Mouse (Mus musculus): ENCODE data around the gene Dpf1. TPM values are rescaled to one million over a fixed set of nuclear protein-coding genes. Genes with fewer than 3 reads are reported as not detected.

Dpf1 gene
- total and polyA plus RNA-seq, 3 experiments: 1.5 to 3.3 (median 3.1) TPM

DNA sequence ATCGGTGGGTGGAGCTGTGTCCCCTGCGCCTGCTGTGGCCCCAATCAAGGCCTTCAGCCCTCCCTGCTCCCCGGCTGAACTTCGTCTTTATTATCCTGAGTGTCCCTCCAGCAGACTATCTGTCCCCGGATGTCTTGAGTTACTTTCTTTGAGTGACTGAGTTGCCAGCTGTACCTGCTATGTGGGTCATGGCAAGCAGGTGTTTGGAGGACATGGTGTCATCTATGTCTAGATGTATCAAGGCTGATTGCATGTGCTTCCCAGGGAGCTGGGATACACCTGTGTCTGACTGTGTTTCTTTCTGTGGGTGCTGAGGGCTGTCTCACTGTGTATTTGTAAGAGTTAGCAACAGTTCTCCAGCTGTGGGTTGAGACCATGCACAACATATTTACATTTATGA is 6.0 kb downstream of the Dpf1 start:
- DNase-seq: no peak

DNA sequence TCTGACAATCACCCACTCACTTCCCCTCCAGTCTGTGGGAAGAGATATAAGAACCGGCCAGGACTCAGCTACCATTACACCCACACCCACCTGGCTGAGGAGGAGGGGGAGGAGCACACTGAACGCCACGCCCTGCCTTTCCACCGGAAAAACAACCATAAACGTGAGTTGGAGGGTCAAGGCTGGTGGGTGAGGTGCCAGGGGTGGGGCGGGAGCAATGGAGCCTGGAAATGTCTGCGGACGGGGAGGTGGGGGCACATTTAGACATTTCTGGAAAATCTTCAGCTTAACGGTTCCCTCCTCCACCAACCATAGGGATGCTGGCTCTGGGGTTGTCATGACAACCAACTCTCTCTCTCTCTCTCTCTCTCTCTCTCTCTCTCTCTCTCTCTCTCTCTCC is 9.3 kb downstream of the Dpf1 start:
- no peak for DNase-seq

DNA sequence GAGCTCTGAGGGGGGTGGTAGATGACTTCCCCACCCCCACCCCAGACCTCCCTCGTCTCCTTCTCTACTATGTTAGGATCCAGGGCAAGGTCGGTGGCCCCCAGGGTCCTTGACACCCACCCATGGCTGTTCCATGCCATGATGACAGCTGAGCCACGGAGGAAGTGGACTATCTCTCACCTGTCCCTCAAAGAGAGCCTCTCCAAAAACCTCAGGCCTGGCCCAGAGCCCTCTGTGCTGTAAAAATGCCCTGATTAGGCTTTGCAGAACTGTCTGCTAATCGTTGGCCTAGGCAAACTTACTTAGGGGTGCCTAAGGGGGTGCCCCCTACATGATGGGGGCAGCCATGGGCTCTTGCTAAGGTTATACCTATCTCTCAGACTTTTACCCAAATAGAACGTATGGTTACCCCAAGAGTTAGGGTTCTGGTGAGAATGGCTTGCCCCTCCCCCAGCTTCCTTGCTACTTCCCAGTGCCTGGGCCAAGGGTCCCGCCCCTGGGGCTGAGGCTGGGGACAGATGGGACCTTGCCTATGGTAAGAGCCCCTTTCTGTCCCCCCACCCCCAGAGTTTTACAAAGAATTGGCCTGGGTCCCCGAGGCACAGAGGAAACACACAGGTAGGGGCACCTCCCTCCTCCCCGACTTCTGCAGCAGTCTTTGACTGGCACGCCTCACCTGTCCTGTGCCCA is 10.0 kb downstream of the Dpf1 start:
- DNase-seq: no peak

DNA sequence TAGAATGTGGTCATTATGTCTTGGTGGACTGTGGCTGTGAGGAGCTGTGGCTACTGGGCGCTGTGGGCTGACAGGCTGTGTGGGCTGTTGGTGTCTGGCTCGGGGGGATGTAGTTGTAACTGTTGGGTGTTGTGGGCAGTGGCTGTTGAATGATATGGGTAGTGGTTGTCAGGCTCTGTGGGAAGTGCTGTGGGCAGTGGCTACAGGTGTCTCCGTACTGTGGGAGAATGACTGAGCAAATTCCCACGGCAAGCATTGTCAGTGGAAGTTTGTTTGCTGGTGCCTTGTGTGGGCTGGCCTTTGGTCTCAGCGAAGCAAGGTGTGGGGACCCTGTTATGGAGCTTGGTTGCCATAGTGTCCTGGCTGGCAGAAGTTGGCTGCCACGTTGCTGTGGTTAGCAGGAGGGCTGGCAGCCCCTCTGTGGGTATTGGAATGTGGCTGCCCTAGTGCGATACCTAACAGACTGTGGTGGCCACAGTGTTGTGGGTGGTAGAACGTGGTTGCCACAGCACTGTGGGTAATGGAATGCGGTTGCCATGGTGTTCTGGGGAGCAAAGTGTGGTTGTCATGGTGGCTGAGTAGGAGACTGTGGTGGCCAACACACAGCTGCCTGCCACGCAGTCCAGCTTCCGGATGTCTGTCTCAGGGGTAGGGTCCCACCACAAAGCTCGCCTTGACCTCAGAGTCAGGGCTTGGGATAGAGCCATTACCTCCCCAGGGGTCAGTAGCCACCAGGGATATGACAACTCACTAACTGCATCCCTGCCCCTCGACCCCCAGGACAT is 11.3 kb downstream of the Dpf1 start:
- no peak for DNase-seq

DNA sequence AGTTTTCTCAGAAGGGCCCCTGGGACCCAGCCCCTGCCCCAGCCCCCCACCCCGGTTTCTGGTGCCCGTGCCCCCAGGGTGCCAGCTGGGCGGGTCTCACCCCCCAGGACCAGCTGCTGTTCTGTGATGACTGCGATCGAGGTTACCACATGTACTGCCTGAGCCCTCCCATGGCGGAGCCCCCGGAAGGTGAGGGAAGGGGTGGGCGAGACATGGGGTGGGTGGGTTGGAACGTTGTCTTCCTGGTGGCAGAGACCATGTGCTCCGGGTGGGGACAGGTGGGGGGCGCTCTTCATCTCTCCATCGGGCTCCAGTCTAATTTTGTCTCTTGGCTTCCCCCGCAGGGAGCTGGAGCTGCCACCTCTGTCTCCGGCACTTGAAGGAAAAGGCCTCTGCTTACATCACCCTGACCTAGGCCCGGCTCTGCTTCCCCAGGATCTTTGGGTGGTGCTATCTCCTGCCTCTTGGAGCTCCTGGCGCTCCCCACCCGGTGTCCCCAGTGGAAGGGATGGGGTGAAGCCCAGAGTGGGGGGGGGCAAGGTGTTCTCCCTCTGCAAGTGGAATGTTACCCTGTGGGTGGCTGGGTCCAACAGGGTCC is 12.5 kb downstream of the Dpf1 start:
- DNase-seq: no peak

DNA sequence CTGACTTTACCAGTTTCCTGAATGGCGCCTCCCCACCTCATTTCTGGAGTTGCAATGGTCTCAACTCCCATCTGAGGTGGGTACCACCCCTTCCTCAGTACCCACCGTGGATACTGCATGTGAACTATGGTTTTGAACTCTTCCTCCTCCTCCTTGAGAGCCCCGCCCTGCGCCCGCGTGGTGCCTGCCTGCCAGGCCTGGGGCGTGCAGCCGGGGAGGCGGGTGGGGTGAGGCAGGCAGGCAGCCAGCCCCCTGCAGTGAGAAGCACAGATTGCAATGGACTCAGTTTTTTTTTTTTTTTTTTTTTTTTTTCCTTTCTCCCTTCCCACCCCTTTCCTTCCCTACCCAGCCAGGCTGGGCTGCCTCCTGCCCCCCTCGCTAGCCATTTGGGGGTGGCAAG is 13.2 kb downstream of the Dpf1 start:
- no peak for DNase-seq

DNA sequence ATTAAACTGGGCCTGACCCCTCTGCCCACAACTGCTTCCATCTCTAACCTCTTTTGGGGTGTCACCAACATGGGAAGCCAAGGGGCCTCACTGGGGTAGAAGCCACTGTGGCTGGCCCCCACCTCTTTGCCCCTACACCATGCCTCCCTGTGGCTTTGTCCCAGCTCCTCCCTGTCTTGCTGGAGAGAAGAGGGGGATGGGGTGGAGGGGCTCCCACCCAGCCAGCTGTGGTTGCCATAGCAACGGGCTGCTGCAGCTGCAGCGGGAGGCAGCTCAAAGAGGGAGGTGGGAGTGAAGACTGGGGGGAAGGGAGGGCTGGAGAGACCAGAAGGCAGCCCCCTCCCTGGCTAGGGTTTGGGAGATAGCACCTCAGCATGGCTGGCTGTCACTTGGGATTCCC is 13.8 kb downstream of the Dpf1 start:
- no peak for DNase-seq

DNA sequence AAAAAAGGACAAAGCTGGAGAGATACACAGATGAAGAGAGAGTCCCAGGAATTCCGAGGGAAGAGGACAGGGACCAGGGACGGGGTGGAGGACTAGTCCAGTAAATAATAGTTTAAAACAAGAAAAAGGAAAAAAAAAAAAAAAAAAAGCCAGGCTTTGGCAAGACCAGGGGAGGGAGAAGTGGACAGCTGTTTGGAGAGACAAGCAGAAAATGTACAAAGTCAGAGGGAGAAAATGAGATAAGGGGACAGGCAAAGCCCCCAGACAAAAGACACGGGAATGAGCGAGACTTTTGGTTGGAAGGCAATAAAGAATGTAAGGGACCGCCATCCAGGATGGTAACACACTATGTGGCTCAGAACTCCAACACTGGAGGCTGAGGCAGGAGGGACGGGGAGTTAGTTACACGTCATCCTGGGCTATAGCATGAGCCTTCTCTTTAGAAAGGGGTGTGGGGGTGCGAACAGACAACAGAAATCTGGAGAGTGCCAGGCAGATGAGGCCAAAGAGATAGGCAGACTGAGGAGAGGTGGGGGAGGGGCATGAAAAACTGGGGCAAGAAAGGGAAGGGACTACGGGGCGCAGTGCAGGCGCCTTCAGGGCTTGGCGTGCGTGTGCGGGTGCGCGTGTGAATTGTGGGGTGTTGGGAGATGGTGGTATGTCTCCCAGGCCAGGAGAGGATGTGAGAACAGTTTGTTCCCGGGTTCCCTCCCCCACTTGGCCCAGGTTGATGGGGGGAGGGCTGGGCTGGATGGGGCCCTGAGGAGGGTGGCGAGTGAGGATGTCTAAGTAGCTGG is 14.6 kb downstream of the Dpf1 start:
- no peak for DNase-seq

DNA sequence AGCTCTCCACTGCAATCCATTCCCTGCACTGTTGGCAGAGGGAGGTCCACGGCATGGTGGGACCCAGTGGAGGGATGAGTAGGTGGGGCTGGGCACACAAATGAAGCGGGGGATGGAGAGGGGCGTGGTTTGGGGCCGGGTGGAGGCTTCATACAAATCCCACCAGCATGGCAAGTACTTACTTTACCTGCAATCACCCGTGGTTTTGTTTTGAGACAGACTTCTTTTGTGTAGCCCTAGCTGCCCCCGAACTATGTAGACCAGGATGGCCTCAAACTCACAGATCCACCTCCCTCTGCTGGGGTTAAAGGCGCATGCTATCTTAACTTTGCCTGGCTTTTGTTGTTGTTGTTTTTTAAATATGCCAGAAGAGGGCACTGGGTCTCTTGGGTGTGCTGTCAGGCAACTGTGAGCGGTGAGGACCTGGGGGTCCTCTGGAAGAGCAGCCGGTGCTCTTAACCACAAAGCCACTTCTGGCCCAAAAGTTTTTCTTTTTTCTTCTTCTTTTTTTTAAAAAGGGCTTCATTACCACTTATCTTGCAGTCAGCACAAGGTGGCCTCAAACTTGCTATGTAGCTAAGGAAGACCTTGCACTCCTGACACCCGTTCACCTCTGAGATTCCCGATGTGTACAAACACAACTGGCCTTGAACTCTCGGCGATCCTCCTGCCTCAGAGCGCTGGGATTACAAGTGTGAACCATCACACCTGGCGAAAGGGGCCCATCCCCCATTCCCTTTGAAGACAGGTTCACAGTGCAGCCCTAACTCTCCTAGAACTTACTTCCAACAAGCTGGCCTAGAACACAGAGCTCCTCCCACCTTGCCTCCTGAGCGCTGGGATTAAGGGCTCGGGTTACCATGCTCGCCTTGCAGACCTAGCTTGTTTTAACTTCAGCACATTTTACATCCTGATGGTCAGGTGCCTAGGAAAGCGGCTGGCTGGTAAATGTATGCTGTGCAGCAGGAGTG is 15.9 kb downstream of the Dpf1 start:
- no peak for DNase-seq

DNA sequence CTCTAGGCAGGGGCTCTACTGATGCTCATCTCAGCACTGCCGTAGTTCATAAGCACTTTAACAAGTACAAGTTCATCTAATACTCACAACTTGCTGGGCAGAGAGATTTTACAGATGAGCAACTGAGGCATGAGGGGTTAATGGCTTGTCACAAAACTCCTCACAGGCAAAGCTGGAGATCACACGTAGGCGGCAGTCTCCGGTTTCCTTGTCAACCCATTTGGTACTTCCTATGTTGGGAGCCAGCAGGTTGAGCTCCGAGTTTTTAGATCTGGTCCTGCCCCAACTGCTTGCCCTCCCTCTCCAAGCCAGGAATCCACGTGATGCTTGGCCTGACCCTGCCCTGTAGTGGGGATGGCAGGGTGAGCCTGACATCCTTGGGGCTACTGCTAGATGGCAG is 23.3 kb downstream of the Dpf1 start:
- no peak for DNase-seq

DNA sequence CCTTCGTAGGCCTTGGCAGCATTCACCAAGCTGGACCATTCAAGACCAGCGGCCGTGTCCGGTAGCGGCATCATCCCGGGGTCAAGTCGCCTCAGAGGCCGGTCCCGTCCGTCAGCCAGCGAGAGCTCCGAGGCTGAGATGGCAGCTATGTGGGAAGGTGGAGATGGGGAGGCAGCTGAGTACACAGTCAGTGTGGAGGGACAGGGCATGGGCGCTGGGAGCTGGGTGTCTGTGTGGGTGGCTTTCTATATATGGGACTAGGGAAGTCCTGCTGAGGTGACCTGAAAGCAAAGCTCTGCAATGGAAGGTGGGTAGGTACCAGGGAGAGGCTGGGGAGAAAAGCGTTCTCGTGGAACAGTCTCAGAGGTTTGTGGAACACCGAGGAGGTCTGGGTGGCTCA is 25.2 kb downstream of the Dpf1 start:
- DNase-seq: no peak

DNA sequence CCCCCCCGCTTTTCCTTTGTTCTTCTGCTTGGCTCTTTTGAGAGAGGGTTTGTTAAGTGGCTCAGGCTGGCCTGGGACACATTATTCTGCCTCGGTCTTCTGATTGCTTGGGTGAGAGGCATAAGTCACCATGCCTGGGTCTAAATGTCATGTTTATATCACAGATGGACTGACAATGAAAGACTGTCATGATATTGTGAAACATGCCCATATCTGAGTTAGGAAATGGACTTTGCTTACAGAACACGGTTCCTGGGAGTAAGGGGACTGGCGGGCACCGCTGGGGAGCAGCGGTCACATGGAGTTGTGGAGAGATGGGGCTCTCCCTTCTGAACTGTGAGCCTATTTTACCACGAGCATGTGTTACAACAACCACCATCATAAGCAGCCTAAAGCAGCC is 30.4 kb downstream of the Dpf1 start:
- DNase-seq: no peak

DNA sequence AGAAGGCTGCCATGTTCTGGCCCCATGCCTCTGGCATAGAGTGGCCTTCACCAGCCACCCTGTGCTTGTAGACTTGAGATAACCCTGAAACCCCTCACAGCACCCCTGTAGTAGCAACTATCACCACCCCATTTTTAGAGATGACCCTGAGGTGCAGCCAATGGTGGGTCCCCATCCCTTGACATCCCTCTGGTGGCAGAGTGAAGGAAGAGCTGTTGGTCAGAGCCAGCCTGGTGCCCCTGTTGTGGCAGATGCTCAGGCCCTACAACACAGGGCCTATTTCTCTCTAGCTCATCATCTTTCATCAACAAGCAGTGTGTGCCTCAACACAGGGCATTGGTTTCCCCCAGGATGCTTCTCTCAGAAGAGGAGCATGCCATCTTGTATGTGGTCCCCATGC is 31.5 kb downstream of the Dpf1 start:
- DNase-seq: no peak

DNA sequence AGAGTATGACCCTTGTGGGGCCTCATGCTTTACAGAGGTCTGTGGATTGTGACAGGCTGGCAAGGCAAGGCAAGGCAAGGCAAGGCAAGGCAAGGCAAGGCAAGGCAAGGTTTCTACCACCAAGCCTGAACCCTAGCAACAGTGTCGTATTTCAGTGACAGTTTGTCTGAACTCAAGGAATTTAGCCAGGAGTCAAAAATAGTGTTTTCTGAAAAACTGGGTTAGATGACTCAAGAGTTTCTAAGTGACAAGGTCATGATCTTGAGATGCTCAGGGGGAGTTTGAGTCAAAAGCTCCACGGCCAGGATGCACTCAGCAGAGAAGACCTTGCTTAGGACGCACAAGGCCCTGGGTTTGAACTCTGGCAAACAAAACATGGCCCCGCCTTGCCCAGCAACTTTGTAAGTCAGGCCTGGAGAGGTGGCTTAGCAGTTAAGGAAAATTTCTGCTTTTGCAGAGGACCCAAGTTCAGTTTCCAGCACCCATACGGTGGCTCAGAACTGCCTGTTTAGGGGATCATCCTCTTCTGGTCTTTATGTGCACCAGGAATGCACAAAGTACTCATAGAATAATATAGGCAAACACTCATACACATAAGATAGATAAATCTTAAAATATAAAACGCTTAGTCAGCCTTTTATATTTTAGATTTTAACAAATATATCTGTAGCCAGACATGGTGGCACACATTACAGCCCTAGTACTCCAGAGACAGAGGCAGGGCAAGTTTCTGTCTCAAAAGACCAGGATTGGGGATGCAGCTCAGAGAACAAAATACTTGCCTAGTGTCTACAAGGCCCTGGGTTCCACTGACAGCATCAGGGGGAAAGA is 32.3 kb downstream of the Dpf1 start:
- peak; percentile 69 for DNase-seq

DNA sequence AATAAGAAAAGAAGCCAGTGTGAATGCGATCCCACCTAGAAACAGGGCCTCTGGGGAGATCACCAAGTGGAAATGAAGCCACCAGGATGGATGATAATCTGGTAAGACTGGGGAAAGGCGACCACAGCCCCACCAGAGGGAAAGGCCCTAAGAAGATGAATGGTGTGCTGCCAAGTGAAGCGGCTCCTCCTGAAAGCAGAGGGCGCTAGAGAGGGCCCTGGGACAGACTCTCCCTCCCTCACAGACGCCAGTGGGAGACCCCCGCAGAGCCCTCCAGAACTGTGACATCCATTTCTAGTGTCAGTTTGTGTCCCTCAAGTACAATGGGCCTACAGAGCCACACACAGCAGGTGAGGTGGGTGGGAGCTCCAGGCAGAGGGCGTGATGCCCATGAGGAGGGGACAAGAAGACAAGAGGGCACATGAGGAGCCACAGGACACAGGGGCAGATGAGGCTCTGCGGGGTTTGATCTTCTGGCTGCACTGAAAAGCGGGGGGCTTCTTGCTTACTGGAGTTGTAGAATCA is 33.1 kb downstream of the Dpf1 start:
- no peak for DNase-seq

DNA sequence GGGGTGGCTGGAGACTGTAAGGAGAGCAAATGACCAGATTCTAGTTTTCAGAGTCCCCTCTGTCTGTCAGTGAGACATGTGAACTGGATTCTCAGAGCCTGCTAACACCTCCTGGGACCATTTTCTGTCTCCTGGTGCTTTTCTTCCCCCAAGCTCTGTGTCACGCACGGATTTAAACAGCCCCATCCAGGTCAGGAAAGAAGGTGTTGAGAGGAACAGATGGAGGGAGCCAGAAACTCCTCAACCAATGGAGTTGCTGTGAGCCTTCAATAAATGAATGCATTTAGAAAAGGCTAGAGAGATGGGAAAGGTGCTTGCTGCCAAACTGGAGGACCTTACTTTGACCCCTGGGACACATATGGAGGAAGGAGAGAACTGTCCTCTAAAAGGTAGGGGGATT is 34.0 kb downstream of the Dpf1 start:
- DNase-seq: no peak

DNA sequence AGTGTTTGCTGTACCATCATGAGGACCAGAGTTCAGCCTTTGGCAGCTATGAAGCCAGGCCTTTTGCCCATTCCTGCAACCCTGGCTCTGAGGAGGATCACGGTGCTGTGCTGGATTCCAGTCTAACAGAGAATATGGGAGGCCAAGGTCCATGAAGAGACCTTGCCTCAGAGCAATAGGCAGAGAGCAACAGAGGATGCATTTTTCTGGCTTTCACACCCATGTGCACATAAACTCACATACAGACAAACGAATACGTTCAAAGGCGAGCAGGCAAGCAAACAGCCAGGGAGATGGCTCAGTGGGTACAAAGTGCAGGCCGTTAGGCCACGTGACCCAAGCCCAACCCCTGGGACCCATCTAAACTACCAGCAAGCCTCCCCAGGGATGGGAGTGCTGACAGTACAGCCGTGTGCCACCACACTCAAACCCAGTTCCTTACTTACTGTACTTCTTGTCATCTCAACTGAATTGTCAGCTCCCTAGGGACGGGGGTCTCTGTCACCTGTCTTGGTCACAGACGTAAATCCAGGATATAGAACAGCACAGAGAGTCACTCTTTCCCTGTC is 34.7 kb downstream of the Dpf1 start:
- DNase-seq: no peak

DNA sequence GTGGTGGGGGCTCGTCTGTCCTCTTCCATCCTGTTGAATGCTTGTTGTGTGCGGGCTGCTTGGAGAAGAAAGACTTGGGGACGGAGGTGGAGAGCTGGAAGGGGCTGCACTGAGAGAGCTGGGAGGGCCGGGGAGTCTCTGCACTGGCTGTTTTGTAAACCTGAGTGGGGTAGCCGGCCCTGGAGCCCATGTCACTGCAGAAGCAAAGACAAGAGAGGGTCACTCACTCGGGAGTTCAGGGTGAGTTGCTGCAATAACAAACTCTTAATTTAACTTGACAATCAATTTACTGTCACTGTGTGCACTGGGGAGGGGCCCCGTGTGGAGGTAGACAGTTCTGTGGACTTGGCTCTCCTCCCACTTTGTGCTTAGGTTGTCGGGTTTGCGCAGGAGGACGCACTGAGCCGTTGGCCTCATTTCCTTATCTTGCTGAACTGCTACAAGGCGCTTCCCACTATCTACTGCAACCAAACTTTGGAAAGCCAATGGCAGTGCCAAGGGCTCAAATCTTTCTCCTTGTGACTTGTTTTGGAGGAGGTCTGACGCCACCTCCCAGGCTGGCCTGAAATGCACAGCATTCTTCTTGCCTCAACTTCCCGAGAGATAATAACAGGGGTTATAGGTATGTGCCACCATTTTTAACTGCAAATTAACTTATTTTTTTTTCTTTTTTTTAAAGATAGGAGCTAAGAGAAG is 35.4 kb downstream of the Dpf1 start:
- peak; percentile 66 for DNase-seq

DNA sequence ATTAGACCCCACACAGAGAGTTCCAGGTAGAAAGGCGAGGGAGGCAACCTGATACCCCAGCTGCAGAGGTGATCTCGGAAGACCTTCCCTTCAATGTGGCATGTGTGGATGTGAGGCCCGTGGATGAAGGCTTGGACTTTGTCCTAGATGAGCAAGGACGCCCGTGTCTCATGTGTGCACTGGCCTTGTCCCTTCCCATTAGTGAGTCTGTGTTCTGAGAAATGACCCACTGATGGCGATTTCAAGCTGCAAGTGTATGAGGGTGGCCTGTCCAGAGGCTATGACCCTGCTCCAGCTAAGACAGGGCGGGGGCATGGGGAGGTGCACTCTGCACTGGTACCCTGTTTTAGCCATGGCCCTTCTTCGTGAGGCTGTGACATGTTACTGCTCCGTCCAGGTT is 36.5 kb downstream of the Dpf1 start:
- DNase-seq: peak; percentile 60
